Mouse (Mus musculus) heart, embryonic 13.5 days (tissue): ENCODE measurements at regions not wholly inside any gene's neighbourhood (a gene's known extent, or its start where the extent isn't known, plus 50 kb on each side); places are given as distances from the start of the nearest gene placed in this dataset.

ENCODE experiments used
- ATAC-seq: fragments of 200-750 bp; cut with Nextera tagmentation; 2 replicates; pipeline ENCODE4 v1.8.0; 2017; ENCODE audit warnings: moderate TSS enrichment; ENCODE audit not compliant: insufficient number of reproducible peaks, low FRiP score, low TSS enrichment; ENCODE audit errors: extremely low read depth
- H3K27ac ChIP-seq: fragments of 300-500 bp; sonication (generic); replicated peaks from 2 replicates; pipeline ENCODE4 v1.5.1; 2015; ENCODE audit warnings: moderate library complexity, mild to moderate bottlenecking, inconsistent platforms
- H3K27me3 ChIP-seq: fragments of 300-500 bp; sonication (generic); replicated peaks from 2 replicates; pipeline ENCODE4 v1.6.1; 2015; ENCODE audit warnings: mild to moderate bottlenecking, inconsistent platforms
- H3K36me3 ChIP-seq: fragments of 300-500 bp; sonication (generic); 2 replicates; pipeline ENCODE4 v1.6.1; 2015; ENCODE audit warnings: mild to moderate bottlenecking, inconsistent platforms
- H3K4me1 ChIP-seq: fragments of 300-500 bp; sonication (generic); 2 replicates; pipeline ENCODE4 v1.6.1; 2015; ENCODE audit warnings: inconsistent platforms
- H3K4me2 ChIP-seq: fragments of 300-500 bp; sonication (generic); 2 replicates; pipeline ENCODE4 v1.6.1; 2015; ENCODE audit warnings: inconsistent platforms, mild to moderate bottlenecking, moderate library complexity
- H3K4me3 ChIP-seq: fragments of 300-500 bp; sonication (generic); 2 replicates; pipeline ENCODE4 v1.5.1; 2015; ENCODE audit warnings: moderate library complexity, mild to moderate bottlenecking, inconsistent platforms
- H3K9ac ChIP-seq: fragments of 300-500 bp; sonication (generic); 2 replicates; pipeline ENCODE4 v1.6.1; 2015; ENCODE audit warnings: inconsistent platforms, mild to moderate bottlenecking, moderate library complexity
- H3K9me3 ChIP-seq: fragments of 300-500 bp; sonication (generic); 2 replicates; pipeline ENCODE4 v1.6.1; 2016; ENCODE audit warnings: inconsistent platforms
- WGBS: fragments of 180-500 bp; shearing (Covaris S2); methylation state at CpG from one replicate; pipeline ENCODE4 v1.1.7; 2015; ENCODE audit warnings: mixed read lengths; 5-methylcytosine and 5-hydroxymethylcytosine counted together

DNA sequence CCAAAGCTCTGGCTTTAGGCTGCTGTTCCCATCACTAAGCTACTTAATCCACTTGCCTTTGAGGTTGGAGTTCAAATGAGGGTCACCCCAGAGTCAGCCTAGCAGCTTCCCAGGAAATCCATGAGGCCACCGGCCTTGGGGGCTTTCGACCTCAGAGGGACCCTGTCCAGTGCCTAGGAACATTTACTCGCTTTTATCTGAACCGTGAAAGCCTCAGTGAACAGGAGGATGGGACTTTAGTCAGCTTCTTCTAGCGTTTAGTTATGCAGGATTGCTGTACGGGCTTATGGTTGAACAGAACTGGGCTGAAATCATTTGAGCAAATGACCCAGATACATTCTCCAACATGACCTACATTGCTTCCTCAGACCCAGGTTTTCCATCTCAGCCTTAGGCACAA is 174.9 kb downstream of the Parm1 start:
- Histone ChIP-seq H3K9me3 (no peaks in the 10 kb centered on the region), H3K27ac (no peak overlapping the region), H3K27me3 (no peaks in the 10 kb centered on the region), H3K4me2 (no peak overlapping the region), H3K9ac (no peak overlapping the region), H3K36me3 (no peaks in the 10 kb centered on the region), H3K4me1 (no peaks in the 10 kb centered on the region), H3K4me3 (no peak overlapping the region)
- 55% methylated on average over 6 of the region's 6 CpGs for WGBS
- no peak for ATAC-seq

DNA sequence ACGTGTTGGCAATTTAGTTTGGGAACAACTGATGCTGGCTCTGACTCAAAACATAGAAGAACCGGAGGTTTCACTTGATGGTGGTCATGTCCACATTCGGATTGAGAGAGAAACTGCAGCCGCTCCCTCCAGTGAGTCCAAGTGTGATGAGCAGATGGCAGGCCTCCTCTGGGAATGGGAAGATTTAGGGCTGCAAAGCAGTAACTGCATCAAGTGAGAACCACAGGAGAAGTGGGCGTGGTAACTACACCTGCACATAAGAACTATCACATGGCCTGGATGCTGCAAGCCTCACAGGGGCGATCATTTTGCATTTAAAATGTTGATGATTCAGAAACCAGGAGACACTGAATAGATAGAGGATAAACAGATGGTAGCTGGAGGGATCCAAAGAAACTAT is 161.3 kb downstream of the Parm1 start:
- no peaks in the 10 kb centered on the region for H3K4me1 ChIP-seq
- no peak overlapping the region for H3K4me3 ChIP-seq
- H3K36me3 ChIP-seq, result no peaks in the 10 kb centered on the region
- no peak overlapping the region for H3K4me2 ChIP-seq
- ATAC-seq, result no peak
- no peak overlapping the region for H3K27ac ChIP-seq
- no peak overlapping the region for H3K9ac ChIP-seq
- WGBS, result 69% methylated on average over 6 of the region's 6 CpGs
- no peaks in the 10 kb centered on the region for H3K27me3 ChIP-seq
- H3K9me3 ChIP-seq, result peaks cover 3% of the 10 kb centered on the region; the same call in 1 of the 2 replicates
